ENCODE assay signal across 16 mouse cellular contexts in genomic region chr3:26324510-26324909, GRCm38 (mm10). TPM values are rescaled to one million over a fixed set of nuclear protein-coding genes. Genes with fewer than 3 reads are reported as not detected.
DNase-seq lines count a peak whose midpoint lies in the region; ATAC-seq and TF ChIP-seq lines count a peak whose summit lies in the region.
"Had no signal": no experiment of that assay in that cellular context is flagged by ENCODE, and none has a peak within 500 bp of the region (broad histone marks: within the 10 kb centered on the region; RNA-seq: fewer than 3 reads in every experiment).

No protein-coding gene starts in this region.

- no peak overlapping the region for H3K4me2 ChIP-seq in intestine, embryonic 15.5 days (replicated peaks)
- no peak overlapping the region for H3K4me2 ChIP-seq in intestine, embryonic 16.5 days (ENCODE audit: low read depth, low read length)
- H3K4me2 ChIP-seq in heart, embryonic 12.5 days = no peak overlapping the region
- H3K4me2 ChIP-seq: heart, embryonic 15.5 days; kidney, embryonic 15.5 days; liver, embryonic 12.5 days; midbrain, embryonic 12.5 days had no signal

- 44% methylated on average over 1 of the region's 1 CpGs for WGBS in intestine, embryonic 15.5 days
- 53% methylated on average over 1 of the region's 1 CpGs for WGBS in intestine, embryonic 16.5 days
- WGBS in heart, embryonic 12.5 days = 74% methylated on average over 1 of the region's 1 CpGs

- peak; percentile 39; the same call in 1 of the 2 replicates for ATAC-seq in intestine, embryonic 15.5 days
- no peak for ATAC-seq in intestine, embryonic 16.5 days
- ATAC-seq in heart, embryonic 12.5 days (ENCODE audit: insufficient number of reproducible peaks, low FRiP score) = no peak
- ATAC-seq: liver, embryonic 12.5 days had no signal

- no peaks in the 10 kb centered on the region for H3K36me3 ChIP-seq in intestine, embryonic 15.5 days
- no peaks in the 10 kb centered on the region for H3K36me3 ChIP-seq in intestine, embryonic 16.5 days (ENCODE audit: control insufficient read depth, insufficient read depth, low read length)
- H3K36me3 ChIP-seq in heart, embryonic 12.5 days = no peaks in the 10 kb centered on the region
- H3K36me3 ChIP-seq: heart, embryonic 15.5 days; kidney, embryonic 15.5 days; liver, embryonic 12.5 days; midbrain, embryonic 12.5 days had no signal

- no peak for TF ChIP-seq POLR2A in brain, embryonic 14.5 days (IDR thresholded peaks at IDR 0.05; ENCODE audit: borderline replicate concordance, extremely low read depth, insufficient read depth, insufficient read length, poor library complexity, severe bottlenecking)

- no peak overlapping the region for H3K4me3 ChIP-seq in intestine, embryonic 15.5 days (replicated peaks)
- H3K4me3 ChIP-seq in intestine, embryonic 16.5 days (ENCODE audit: low read length) = no peak overlapping the region
- no peak overlapping the region for H3K4me3 ChIP-seq in heart, embryonic 12.5 days
- H3K4me3 ChIP-seq: heart, embryonic 15.5 days; kidney, embryonic 15.5 days; liver, embryonic 12.5 days; midbrain, embryonic 12.5 days had no signal

- no peak for TF ChIP-seq CTCF in brain, embryonic 14.5 days (IDR thresholded peaks at IDR 0.05; ENCODE audit: borderline replicate concordance, extremely low read depth, insufficient read depth, insufficient read length)

- intact Hi-C loops in heart, postnatal 25 days (cut with DNase I) = no loop called here

- no peaks in the 10 kb centered on the region for H3K4me1 ChIP-seq in intestine, embryonic 15.5 days (replicated peaks)
- H3K4me1 ChIP-seq in intestine, embryonic 16.5 days (ENCODE audit: control insufficient read depth, insufficient read depth, low read length) = no peaks in the 10 kb centered on the region
- no peaks in the 10 kb centered on the region for H3K4me1 ChIP-seq in heart, embryonic 12.5 days (replicated peaks)
- H3K4me1 ChIP-seq: heart, embryonic 15.5 days; kidney, embryonic 15.5 days; liver, embryonic 12.5 days; midbrain, embryonic 12.5 days had no signal

- no peaks in the 10 kb centered on the region for H3K9me3 ChIP-seq in intestine, embryonic 15.5 days
- H3K9me3 ChIP-seq in intestine, embryonic 16.5 days (ENCODE audit: control insufficient read depth, low read length) = no peaks in the 10 kb centered on the region
- H3K9me3 ChIP-seq in heart, embryonic 12.5 days (replicated peaks) = no peaks in the 10 kb centered on the region
- H3K9me3 ChIP-seq: heart, embryonic 15.5 days; kidney, embryonic 15.5 days; liver, embryonic 12.5 days; midbrain, embryonic 12.5 days had no signal

- DNase-seq in embryo, embryonic 10 days (ENCODE audit: low spot score) = peak; percentile 20
- DNase-seq in embryo, embryonic 9.5 days (ENCODE audit: extremely low spot score) = no peak
- DNase-seq in brain, embryonic 14.5 days (ENCODE audit: low read depth) = peak; percentile 75
- DNase-seq in forelimb bud, embryonic 11.5 days (ENCODE audit: low read depth, low spot score) = peak; percentile 67
- DNase-seq in heart, postnatal 25 days (ENCODE audit: low spot score) = no peak
- DNase-seq: cerebellum, postnatal 14 days; right cerebral cortex, postnatal 14 days had no signal

- H3K27me3 ChIP-seq in intestine, embryonic 15.5 days (replicated peaks) = no peaks in the 10 kb centered on the region
- no peaks in the 10 kb centered on the region for H3K27me3 ChIP-seq in intestine, embryonic 16.5 days (replicated peaks; ENCODE audit: control insufficient read depth, insufficient read depth, low read length)
- no peaks in the 10 kb centered on the region; the same call in 1 of the 2 replicates for H3K27me3 ChIP-seq in heart, embryonic 12.5 days (replicated peaks)
- H3K27me3 ChIP-seq: CH12.LX; heart, embryonic 15.5 days; liver, embryonic 12.5 days; midbrain, embryonic 12.5 days had no signal

- no peak overlapping the region for H3K27ac ChIP-seq in intestine, embryonic 15.5 days
- H3K27ac ChIP-seq in intestine, embryonic 16.5 days (ENCODE audit: low read length) = no peak overlapping the region
- no peak overlapping the region for H3K27ac ChIP-seq in heart, embryonic 12.5 days (ENCODE audit: poor library complexity, severe bottlenecking)
- H3K27ac ChIP-seq: heart, embryonic 15.5 days; kidney, embryonic 15.5 days; liver, embryonic 12.5 days; midbrain, embryonic 12.5 days had no signal

- H3K9ac ChIP-seq in intestine, embryonic 15.5 days = no peak overlapping the region
- H3K9ac ChIP-seq in intestine, embryonic 16.5 days (ENCODE audit: low read depth, low read length) = no peak overlapping the region
- H3K9ac ChIP-seq in heart, embryonic 12.5 days = no peak overlapping the region
- H3K9ac ChIP-seq: heart, embryonic 15.5 days; kidney, embryonic 15.5 days; liver, embryonic 12.5 days; midbrain, embryonic 12.5 days had no signal

RNA-seq across cellular contexts. Expression of gene Nlgn1, which starts 7.8 kb away (rescaled TPM):
- 1.7 and 2.1 TPM in 2 replicates for polyA plus RNA-seq in intestine, embryonic 15.5 days (2015; fragmentation: Nextera tagmentation; extraction: Ambion mirVana)
- 1.2 and 1.6 TPM in 2 replicates for polyA plus RNA-seq in intestine, embryonic 16.5 days (2015; fragmentation: Nextera tagmentation; extraction: Ambion mirVana)
- polyA plus RNA-seq in brain, embryonic 14.5 days (2012; rRNA removed) = 12.4 and 18.9 TPM in 2 replicates
- total RNA-seq in heart, postnatal 25 days (2021) = not detected
- 0.14 and 0.24 TPM in 2 replicates for polyA plus RNA-seq in heart, embryonic 12.5 days (2016; fragmentation: Nextera tagmentation; extraction: Ambion mirVana)
- total RNA-seq: CH12.LX; granulocyte monocyte progenitor cell, adult 5-6 weeks had no signal
- polyA plus RNA-seq: liver, embryonic 12.5 days had no signal

Comparison
In these comparisons a context has a peak if more than half of its experiments do, and no peak if none do; other contexts are left out.
1. DNase-seq: peak in embryo, embryonic 10 days (single experiment), brain, embryonic 14.5 days (single experiment) and forelimb bud, embryonic 11.5 days (single experiment); none in embryo, embryonic 9.5 days (single experiment) and heart, postnatal 25 days (single experiment).